Mouse (Mus musculus) mesoderm, embryonic 11.5 days (tissue): ENCODE results near the gene Parp6.

Experiments used
- DNase-seq: peaks from one replicate; pipeline ENCODE4 v3.0.0-alpha.2; 2012; ENCODE audit warnings: low read depth, low spot score

Parp6 gene

DNA sequence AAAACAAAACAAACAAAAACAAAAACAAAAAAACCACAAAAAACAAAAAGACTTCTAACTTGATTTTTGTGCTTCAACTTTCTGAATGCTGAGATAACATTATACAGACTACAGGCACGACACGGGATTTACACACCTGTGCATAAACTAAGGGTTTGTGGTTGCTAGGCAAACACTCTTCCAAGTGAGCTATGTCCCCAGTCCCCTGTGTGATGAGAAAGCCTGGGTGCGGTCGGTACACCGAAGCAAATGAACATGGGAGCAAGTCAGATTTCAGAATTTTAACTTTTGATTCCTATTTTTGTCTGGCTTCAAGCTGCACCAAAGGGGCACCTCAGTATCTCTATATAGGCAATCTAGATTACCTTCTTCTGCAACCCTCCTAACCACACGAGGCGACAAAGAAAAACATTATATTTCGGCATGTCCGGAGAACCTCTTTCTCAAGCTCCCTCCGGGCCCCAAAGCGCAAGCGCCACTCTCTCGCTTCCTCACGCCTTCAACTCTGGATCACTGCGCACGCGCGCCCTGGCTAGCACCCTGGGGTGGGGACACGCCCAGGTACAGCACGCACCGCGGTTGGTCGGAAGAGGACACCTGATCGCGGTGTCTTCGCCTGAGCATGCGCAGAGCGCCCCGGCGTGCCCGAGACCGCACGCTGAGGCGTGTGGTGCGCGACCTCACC is at the start of gene Parp6:
Gene Parp6, plus strand, starts transcription at position 663 of the 685 bp plus-strand sequence.
- peak; percentile 99 for DNase-seq

DNA sequence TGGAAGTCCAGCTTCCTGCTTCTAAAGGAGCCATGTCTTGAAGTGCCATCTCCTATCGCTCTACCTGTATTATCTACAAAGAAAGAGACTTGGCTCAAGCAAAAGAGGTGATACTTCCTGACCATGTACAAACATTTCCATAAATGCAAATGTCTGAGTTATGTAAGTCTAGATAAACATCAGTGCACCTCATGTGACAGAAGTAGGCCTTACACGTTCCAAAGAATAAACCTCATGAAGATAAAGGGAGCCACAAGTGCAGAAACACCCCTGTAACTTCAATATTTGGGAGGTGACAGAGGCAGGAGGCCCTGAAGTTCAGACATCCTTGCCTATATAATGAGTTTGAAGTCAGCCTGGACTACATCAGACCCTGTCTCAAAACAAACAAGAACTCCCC is 45.2 kb upstream of the Parp6 start:
- DNase-seq = no peak

DNA sequence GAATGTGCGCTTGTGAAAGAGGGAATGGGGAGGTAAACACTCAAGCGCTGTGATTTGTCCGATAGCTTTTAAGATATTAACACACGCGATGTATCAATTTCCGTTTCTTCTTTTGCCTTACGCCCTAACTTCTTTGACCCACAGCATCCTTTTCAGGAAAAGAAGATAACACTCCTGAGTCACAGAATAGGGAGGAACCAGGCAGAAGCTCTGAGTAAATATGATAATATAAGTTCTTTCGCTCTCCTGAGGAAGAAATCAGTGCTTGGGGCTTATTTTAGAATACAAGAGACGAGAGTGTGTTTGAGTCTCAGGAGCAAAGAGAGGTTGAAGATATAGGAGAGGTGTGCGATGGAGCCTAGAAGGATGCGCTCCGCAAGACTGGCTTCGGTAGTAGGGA is 39.7 kb upstream of the Parp6 start:
- DNase-seq = no peak

DNA sequence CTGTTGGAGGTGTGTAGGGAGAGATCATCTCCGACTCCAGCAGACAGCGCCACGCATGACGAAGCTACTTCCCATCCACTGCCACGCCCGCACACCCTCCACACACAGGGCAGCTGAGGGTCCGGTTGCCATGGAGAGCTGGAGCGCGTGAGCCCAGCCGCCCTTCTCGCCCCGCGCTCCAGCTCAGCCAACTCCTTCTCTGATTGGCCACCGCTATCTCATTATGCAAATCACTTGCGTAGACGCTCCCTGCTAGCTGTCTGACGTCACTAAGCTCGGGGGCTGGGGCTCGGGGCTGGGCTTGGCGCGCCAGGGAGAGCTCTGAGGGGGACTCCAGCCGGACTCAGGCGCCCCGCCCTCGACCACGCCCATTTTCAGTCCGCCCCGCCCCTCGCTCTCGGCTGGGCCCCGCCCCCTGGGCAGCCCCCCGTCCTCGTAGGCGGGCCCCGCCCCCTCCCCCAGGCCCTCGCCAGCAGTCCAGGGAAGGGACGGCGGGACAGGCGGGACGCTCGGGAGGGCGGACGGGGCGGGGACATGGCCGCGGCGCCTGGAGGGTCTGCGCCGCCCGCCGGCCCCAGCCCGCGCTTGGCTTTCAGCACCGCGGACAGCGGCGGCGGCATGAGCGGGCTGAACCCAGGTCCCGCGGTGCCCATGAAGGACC is 39.1 kb upstream of the Parp6 start, which contains the start of gene Celf6:
Gene Celf6, plus strand, starts transcription at position 74 of the 661 bp plus-strand sequence.
- DNase-seq = peak; percentile 99

DNA sequence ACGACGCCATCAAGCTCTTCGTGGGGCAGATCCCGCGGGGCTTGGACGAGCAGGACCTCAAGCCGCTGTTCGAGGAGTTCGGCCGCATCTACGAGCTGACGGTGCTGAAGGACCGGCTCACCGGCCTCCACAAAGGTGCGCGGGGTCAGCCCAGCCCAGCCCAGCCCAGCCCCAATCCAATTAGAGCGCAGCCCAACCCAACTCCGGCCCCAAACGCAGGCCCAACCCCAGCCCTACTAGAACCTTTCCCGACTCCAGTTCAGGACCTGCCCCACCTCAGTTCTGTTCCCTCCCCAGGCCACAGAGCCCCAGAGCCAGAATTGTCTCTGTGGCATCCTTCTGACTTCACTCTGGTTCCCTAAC is 38.6 kb upstream of the Parp6 start:
- DNase-seq = no peak

DNA sequence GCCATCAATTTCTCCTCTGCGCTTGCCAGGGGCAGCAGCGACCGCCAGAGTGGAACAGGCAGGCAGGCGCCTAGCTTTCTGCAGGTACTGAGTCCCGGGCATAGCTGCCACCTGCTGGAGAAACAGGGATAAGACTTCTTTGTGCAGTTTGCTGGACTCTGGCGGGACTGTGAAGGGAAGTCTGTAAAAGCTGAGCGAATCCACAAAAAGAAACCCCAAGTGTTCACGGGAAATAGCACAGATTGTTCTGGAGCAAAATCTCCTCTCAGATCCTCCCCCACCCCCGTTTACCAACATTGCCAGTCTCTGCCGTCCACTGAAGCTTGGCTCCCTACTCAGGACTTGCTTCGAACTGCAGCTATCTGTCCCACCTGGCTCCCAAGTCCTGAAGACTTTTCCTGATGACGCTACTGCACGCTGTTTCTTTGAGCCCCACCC is 32.2 kb upstream of the Parp6 start:
- peak; percentile 82 for DNase-seq

DNA sequence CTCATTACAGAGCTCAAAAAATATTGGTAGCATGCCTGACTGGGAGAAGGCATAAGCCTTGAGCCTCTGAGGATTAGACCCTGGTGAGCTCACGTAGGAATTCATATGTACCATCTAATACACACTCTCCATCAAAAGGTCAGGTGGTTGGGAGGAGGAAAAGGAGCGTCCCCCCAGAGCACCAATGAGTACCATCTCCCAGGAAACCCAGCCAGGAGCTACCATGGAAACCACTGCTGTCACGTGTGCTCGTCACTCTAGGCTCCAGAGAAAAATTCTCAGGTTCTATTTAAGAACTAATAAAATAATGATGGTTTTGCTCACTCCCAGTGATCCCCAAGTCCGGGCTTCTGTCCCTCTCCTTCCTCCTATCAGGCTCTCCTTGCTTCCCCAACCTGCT is 28.8 kb upstream of the Parp6 start:
- no peak for DNase-seq

DNA sequence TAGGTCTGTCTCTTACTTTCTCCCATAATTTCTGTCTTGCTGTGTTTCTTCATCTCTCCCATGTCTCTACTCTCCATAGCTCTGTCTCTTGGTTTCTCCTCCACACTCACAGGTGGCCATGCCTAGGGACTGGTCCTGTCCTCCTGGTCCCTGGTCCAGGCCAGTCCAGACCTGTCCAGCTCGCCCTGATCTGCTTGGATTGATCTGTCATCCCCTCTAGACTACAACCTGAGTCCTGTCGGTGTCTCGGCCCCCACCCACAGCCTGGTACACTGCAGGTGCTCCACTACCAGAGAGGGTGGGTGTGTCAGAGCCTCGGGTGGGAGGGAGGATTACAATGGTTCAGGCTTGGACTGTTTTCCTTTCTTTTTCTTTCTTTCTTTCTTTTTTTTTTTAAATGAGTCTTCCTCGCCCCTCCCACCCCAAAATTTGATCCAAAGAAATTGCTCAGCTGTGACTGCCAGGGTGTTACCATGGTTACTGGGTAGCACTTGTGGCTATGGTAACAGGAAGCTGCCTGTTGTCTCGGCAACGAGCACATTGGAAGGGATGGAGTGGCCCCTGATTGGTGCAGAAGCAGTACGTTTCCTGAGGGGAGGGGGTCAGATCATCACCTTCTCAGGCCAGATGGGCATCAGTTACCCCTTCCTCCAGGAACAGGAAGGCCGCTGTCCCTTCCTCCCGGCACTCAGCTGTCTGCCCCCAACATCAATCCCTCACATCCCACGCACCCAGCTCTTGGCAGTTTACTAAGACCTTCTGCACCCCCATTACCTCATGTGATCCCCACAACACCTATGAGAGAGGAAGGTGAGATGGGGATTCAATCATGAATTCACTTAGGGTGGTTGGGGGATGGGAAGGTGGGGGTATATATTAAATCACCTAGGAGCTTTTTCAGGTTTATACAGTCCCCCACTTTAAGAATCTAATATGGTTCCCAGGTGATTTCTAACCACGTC is 28.1 kb upstream of the Parp6 start:
- peak; percentile 53 for DNase-seq

DNA sequence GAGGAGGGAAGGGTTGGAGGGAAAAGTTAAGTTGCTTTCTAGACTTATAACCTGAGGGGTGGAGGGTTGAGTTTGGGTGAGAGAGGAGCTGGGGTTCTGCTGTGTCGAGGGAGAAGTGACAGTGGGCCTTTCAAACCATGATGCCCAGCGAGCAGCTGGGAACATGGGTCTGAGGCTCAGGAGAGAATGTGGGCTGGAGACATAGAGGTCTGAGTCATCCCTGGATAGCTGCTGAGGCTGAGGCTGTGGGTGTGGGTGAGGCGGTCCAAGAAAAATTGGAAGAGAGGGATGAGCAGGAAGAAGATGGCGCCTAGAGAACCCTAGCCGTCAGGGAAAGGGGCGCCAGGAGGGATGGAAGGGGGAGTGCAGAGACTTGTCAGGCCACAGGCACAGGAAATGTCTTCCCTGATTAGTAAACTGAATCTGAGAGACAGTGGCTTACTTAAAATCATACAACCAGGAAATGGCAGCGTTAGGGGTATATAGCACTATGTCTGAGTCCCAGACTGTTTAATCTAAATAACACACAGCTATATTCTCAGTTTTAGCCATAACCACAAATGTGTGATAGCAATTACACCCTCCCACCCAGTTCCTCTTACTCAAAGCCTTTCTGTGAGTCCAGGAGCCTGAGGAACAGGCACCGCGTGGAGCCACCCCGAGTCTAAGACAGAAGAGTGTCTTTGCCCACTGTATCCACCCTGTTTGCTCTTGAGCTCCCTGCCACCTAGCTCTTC is 27.2 kb upstream of the Parp6 start:
- no peak for DNase-seq

DNA sequence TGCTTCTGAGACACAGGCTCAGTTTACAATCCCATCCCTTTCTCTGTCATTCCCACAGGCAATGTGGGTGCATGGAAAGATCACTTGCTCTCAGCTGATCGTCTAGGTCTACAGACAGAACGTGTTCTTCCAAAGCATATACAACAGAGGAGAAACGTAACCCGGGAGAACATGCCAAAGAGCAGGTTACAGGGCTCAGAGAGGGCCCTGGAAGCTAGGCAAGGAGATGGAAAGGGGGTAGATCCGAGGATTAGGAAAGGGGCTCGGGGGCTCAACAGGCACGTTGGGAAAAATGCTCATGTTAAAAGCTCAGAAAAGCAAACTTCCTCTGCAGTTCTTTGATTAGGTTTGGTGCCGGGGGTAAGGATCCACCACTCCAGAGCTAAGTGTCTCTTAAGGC is 15.4 kb upstream of the Parp6 start:
- DNase-seq = no peak

DNA sequence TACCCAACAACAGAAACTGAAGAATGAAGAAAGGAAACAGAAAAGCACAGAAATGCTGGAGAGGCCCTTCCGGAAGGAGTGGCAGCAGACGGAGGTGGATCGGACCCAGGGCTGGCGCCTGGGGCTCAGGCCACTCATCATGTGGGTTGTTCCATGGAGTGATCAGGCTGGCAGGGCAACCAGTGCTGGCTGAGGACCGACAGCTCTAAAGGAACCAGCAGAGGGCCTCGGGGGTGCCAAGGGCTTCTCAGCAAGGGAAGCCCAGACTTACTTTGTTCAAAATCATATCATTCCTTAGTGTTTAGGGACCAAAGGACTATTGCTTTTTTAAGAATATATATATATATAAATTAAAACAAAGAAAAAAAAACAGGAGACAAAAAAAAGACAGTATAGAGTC is 11.1 kb upstream of the Parp6 start:
- DNase-seq = no peak

DNA sequence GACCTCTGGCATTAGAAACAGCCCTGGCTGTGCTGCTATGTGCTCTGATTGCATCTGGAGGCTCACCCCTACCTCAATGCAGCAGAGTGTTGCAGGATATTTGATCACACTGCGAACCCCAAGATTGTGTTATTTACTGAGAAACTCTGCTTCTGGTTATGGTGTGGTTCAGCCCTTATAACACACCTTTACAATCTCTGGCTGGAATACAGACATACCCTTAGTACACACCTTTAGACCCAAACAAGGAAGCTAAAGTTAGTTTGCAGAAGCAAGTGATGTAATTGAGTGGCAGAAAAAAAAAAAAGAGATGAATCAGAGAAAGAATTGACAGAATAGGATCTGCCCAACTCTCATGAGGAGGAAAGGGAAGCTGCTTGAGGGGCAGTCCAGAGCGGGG is 6.1 kb upstream of the Parp6 start:
- no peak for DNase-seq

DNA sequence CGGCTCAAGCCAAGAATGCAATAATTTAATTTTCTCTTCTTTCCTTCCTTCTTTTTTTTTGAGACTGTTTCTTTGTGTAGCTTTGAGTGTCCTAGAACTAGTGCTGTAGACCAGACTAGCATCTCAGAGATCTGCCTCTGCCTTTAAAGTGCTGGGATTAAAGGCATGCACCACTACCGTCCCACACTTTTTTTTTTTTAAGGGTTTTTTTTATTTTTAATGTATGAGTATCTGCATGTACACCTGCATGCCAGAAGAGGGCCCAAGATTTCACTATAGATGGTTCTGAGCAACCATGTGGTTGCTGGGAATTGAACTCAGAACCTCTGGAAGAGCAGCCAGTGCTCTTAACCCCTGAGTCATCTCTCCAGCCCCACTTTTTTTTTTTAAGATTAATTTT is 1.3 kb upstream of the Parp6 start:
- no peak for DNase-seq

DNA sequence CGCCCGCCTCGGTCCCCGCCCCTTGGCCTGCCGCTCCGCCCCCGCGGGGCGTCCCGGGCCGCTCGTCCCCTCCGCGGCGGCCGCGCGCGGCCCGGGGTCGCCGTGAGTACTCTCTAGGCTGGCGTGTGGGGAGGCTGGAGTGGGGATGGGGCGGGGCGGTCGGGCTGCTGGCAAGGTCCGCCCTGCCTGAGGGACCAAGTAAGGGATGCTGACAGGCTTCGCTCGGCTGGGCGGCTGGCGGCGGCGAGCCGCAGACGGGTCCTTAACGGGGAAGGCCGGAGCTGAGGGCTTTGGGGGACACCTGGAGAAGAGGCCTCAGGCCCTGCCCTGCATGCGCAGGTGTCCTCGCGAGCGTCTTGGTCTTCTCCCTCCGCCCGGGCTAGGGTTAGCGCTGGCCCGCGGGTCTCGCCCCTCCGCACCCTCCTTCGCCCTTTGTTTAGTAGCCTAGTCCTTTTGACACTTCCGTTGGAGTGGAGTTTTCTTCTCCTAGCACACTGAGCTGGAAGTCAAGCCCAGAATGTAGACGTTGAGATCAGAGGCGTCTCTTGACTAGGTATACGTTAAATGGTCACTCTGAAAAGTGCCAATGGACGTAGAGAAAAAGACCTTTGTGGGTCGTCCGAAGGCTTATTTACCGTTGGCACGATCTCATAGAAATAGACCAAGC is 356 bp downstream of the Parp6 start:
- no peak for DNase-seq

DNA sequence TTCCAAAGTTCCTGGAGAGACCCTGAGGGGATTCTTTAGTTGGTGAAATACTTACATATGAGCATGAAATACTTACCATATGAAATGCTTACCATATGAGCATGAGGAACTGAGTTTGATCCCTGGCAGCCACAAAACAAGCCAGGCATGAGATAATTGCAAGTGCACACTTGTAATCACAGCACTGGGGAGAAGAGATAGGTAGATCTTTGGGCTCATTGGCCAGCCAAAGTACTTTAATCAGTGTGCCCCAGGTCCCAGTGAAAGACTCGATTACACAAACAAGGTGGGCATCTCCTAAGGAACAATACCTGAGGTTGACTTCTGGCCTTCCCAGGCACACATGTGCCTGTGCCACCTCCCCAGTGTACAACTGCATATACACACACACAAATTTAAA is 21.3 kb downstream of the Parp6 start:
- DNase-seq = no peak

DNA sequence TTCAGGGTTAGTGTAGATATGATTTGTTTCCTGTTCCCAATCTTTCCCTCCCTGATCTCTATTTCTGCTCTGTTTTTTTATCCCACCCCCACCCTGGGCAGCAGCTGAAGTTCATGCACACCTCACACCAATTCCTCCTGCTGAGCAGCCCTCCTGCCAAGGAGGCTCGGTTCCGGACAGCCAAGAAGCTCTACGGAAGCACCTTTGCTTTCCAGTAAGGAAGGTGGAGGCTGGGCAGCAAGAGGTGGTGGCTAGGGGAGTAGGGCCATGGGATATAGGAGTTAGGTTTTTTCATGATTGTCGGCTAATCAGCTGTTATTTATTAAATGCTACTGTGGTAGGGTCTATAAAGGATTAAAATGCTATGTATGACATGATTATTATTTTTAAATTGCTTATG is 22.9 kb downstream of the Parp6 start:
- DNase-seq = no peak

DNA sequence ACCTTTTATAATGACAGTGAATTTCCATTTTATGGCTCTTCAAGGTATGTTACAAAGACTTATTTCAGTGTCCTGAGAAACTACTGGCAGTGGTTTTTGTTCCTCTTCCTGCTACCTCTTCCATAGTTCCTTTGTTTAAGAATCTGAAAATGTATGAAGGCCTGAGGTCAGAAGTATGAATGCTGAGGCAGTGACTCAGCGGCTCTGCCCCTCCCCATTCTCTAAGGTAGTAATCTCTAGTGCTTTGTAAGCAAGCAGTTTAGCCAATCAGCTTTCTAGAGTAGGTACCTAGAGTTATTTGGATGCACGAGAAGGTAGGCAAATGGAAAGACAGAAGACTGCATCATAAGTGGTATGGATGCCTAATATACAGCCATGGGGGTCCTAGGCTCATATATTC is 24.2 kb downstream of the Parp6 start:
- DNase-seq = no peak

DNA sequence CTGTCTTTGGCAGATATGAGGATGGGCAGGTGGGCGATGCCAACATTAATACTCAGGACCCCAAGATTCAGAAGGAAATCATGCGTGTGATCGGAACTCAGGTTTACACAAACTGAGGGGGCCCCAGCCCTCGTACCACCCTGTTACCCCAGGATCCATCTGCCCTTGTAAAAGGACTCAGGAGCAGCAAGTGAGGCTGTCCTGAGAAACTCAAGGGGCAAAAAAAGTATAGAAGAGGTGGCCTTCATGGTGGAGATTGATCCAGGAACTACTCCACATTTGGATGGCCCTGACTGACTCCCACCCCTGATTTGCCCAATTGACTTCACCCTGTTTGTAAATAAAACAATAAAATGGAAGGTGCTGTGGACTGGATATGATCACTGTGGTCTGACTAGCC is 32.8 kb downstream of the Parp6 start:
- DNase-seq = no peak

DNA sequence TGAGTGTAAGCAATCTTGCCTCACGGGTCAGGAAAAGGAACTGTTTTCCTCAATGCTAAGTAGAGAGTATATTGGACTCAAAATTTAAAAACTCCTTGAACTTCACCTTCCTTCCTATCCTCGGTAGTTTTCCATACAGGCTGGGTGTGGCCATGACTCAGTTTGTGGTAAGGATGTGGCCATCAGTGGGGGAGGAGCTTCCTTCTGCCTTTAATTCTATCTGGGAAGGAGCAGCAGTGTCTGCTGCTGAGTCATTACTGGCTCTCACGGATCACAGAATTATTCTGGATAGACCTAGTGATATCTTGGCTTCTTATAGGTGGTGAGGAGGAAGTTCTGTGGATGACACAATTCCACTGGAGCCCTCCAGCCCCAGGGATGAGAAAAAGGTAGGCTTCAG is 36.3 kb downstream of the Parp6 start:
- DNase-seq = no peak

DNA sequence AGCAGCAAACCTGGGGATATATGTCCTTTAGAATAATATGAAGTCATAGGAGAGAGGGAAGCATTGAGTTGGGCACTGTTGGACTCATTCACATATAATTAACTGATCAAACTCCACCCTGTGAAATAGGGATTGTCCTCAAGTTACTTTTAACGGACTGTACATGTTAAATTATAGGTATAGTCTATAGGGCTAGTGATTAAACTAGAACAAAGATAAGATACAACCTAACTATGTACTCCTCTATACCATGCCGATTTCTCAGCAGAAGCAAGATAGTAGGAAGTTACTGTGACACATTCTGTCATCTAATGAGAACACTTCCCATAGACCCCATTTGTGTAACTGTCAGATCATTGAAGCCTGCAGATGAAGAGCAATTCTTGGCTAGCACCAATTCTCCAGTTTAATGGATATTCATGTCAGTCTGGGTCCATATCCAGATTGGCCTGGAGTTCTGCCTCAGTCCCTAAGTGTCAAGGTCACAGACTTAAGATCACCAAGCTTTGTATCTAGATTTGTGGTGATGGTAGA is 37.4 kb downstream of the Parp6 start:
- no peak for DNase-seq
